Comparison of ENCODE assay signal across 10 mouse cellular contexts in genomic region chr14:48117986-48118385, GRCm38 (mm10).
"Had no signal": no experiment of that assay in that cellular context is flagged by ENCODE, and none has a peak within 500 bp of the region (broad histone marks: within the 10 kb centered on the region; RNA-seq: fewer than 3 reads in every experiment).

No protein-coding gene starts in this region.

- DNase-seq: kidney, postnatal 25 days; layer of hippocampus, adult 9-11 months; liver, embryonic 13.5 days; lung, adult 2 months; lung, postnatal 14 days; lung, postnatal 4 days; retina, postnatal 1 day; right cerebral cortex, postnatal 25 days; spleen, adult 18-20 months; thymus, postnatal 25 days had no signal
